Mouse (Mus musculus): Measurements from ENCODE around the gene Hdc.
"Not testable (repeated sequence)": the region's sequence is repeated elsewhere in the genome, so short reads cannot be mapped to it uniquely, and the experiment has no call there.

Hdc gene

DNA sequence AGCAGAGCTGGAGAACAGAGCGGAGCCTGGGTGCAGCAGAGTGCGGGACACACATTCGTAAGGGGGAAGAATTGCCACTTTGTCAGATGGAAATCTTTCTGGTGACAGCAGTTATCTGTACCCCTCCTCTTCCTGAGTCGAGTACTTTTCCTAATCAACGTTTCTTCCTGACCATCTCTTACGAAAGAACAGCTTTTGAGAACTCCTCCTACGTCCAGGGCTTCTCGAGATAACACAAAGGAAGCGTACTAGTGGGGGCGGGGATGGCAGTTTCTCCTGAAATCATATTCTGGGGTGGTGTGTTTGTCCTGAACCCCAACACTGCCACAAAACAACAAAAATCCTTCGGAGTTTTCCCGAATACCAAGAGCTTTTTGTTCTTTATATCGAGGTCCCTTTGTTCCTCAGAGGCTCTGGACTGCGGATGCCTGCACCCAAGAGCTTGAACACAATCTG is at the start of gene Hdc:
Gene Hdc, minus strand, starts transcription at position 51 of the 456 bp plus-strand sequence.
- DNase-seq (ENCODE audit: low spot score): no peak

DNA sequence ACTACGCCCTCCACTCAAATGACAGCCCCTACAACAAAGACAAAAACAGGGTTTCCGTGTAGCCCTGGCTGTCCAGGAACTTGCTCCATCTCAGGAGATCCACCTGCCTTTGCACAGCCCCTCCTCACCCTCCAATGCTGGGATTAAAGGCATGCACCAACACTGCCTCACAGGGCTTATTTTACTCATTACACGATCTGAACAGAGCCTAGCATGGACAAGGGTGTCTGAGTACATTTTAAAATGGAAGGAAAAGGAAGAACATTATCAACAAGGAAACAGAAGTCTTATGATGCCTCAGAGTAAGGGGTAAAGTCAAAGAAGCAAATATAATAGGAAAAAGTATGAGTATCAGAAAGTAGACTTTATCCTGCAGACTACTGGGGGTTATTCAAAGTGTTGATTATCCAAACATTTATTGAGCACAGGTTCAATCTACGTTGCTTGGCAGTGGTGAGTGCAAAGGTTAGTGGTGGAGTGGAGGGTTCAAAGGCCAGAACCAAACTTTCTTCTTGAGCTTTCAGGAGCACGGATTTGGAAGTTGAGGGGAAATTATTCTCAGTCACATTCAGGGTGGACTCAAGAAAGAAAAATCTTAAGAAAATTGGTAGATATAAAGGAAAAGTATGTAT is 49.6 kb upstream of the Hdc start:
- DNase-seq (ENCODE audit: low spot score): no peak

DNA sequence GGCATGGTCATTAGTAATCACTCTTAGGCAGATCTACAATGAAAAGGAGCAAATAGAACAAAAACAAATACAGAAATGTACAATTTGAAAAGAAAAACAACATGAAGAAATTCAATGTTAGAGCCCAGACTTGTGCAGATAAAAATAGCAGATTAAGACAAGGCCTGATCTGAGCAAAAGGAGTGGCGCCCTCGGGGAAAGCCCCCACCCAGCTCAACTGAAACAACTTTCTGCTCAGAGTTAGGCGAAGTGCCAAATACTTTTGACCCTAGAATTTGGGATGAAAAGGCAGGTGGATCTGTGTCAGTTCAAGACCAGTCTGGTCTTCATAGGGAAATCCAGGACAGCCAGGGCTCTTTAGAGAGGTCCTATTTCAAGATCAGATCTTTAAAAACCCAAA is 46.9 kb upstream of the Hdc start:
- DNase-seq (ENCODE audit: low spot score): no peak

DNA sequence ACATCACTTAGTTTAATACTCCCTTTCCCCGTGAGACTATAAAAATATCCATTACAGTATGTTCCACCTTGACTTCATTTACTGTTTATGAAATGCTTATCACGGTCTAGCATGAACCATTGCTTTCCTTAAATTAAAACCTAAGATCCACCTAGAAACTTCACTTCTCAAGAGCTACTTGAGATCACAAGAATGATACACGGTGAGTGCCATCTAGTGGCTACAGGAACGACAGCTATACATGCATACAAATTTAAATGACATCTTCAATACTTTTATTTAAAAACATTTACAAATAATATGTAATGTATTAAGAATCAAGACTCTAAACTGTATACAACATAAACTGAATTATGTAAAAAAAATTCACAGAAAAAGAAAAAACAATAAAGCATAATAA is 44.4 kb upstream of the Hdc start:
- no peak for DNase-seq (ENCODE audit: low spot score)

DNA sequence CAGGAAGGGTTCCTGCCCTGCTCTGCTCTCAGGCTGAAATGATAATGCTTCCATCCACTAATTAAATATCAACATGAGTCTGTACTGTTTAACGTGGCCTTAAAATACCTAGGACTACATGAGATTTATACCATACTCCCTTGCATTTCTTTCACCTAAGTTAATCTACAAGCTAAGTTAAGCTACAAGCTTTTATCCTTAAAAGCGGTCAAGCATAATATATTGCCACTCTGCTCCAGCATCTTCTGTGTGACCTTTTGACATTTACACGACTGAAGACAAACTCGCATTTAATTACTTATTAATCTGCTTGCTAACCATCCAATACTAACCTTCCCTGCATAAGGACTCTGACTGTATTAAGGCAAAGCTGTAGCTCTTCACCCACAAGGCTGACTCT is 33.8 kb upstream of the Hdc start:
- DNase-seq (ENCODE audit: low spot score): no peak

DNA sequence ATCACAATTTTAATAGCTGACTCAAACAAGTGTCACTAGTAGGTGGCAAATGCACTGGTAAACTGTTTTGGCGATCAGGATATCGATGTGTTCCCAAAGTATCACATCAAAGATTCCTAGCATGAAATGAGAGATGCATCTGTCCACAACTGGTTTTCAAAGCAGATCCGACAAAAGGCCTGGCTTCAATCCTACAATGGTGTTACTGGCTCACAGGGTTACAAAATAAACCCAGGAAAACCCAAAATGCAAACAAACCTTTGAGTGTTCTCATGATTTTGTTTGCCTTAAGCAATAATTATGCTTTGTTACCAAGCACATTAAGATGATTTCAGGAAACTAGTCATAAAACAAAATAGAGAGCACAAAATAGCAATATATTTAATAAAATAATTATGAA is 28.7 kb upstream of the Hdc start:
- no peak for DNase-seq (ENCODE audit: low spot score)

DNA sequence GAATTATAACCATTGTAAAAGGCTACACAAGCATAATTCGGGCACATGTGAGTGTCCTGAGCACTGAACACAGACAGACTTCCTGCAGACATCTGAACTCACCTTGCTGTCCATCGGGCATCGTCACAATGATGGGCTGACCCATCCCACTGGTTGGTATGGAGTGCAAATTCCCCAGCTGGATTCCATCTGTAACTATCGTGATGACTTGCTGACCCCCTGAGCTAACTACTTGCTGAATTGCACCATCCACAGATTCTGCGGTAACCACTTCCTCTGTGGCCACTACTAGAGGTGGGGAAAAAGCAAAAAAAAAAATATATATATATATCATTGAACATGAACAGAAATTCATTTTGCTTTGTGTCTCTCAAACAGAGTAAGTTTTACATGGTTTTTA is 27.4 kb upstream of the Hdc start:
- DNase-seq (ENCODE audit: low spot score): no peak

DNA sequence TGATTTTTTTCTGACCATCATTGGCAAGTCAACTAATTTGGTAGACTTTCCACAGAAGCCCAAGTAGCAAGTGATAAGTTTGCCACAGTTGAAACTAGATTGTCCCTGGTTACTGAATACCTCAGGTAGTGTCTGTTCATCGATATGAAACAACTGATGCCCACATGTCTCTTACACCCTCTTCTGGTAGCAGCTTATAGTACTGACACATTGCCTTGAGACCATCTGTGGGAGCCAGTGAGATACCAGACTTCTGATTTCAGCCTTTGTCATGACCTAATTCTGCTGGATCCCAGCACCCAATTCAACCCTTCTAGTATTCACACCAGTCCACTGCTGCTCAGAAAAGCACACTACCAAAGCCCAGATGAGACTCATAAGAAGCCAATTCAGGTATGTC is 25.7 kb upstream of the Hdc start:
- no peak for DNase-seq (ENCODE audit: low spot score)

DNA sequence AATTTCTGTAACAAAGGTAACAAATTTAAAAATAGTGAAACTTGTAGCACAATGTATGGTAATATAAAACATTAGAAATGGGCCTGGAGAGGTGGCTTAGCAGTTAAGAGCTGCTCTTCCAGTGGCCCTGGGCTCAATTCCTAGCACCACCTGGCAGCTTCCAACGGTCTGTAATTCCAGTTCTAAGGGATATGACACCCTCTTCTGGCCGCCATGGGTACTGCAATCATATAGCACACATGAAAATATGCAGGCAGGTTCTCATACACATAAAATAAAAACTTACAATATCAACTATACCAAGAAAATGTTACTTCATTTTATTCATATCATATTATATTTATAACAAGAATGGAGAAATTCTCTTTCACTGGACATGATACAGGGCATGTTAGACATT is 21.2 kb upstream of the Hdc start:
- no peak for DNase-seq (ENCODE audit: low spot score)

DNA sequence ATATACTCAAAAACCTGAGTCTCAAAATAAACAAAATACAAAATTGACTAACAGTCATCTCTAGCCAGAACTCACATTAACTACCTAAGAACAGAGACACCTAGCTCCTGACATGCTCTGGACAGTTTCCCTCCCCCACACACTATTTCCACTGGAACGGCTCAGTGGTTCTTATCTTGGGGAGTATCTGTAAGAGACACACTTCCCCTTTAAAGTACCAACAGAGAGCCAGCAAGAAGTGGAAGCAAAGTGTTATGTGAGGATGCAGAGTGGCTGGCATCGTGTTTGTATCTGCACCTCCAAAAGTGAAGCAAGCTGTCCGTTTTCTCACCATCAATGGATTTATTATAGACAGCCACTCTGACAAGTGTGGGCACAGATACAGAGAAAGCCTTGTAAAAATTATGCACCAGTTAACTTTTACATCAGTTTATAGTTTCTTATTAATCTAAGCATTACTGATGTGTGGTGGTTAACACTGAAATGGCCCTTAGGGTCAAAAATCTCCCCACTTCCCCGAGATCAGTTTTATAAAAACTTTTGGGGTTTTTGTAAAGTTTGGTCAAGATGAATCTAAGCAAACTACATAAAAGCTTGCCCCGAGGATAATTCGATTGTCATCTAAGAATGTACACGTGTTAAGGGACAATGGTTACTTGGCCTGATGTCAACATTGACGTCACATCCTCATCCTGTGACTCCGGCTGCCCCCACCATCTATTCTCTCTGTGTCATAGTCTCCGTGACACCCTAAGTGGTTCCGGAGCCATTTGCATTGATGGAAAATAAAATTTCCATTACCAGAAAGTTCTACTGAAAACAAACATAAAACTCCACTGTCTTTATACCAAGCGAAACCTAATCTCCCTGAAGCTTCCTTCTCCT is 17.1 kb upstream of the Hdc start:
- DNase-seq (ENCODE audit: low spot score): no peak

DNA sequence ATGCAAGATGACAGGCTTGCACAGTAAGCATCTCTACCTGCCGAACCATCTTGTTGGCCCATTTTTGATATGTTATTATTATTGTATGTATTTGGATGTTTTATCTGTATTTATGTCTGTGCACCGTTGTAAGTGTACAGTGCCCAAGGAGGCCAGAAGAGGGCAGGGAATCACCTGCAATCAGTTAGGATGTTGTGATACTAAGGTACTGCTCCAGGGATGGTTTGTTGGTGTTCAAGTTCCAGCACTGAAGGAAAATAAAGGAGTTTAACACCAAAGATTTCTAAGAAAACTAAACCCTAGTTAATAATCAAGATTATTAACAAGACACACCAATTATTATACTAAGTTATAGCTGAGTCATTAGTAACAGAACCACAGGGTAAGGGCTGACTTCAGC is 14.1 kb upstream of the Hdc start:
- DNase-seq (ENCODE audit: low spot score): no peak

DNA sequence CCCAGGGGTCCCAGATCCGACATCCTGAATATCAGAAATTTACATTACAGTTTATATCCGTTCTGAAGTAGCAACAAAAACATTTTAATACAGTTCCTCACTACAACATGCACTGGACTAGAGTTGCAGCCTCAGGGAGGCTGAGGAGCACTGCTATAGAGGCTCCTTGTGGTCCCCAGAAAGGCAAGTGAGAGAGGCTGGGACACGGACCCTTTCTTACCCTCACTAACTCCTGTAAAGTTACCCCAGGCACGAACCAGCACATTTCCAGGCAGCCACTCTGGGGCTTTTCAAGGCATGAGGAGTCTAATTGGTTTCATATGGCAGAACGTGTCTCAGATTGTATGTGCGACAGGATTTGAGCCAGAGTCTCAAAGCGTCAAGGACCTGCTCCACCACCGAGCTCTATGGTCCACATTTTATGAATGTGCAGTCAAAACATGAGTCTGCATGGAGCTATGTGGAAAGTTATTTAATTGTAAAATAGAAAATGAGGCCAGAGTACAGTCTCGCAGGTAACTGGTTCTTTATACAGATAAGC is 9.4 kb upstream of the Hdc start:
- DNase-seq (ENCODE audit: low spot score): no peak

DNA sequence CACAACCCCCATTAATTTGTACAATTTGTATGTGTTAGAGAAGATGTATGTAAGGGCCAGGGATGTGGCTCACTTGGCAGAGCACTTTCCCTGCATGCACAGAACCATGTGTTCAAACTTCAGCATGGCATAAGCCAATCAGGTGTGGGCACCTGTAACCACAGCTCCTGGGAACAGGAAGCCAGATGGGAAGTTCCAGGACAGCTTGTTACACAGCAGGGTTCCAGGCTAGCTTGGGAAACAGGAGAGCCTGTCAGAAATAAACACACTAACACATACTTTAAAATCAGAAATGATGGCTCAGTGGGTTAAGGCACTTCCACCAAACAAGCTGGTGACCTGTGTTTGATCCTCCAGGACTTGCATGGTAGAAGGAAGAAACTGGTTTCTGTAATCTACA is 4.0 kb upstream of the Hdc start:
- DNase-seq (ENCODE audit: low spot score): no peak

DNA sequence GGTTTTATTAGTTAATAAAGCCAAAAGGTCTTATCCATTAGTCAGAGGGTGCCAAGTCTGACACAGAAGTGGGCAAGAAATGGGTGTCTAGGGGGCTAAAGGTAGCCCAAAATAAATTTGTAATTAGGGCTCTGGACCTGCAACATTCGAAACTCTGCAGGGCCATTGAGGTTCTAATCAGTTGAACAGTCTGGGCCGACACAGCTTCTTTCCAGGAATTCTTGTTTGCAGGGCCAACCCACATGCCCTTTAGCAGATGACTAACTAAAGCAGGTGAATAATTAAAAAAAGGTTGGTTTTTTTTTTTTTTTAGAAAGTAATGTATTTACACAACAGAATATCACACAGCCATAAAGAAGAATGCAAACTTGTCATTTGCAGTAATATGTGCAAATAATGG is 3.4 kb upstream of the Hdc start:
- DNase-seq (ENCODE audit: low spot score): no peak

DNA sequence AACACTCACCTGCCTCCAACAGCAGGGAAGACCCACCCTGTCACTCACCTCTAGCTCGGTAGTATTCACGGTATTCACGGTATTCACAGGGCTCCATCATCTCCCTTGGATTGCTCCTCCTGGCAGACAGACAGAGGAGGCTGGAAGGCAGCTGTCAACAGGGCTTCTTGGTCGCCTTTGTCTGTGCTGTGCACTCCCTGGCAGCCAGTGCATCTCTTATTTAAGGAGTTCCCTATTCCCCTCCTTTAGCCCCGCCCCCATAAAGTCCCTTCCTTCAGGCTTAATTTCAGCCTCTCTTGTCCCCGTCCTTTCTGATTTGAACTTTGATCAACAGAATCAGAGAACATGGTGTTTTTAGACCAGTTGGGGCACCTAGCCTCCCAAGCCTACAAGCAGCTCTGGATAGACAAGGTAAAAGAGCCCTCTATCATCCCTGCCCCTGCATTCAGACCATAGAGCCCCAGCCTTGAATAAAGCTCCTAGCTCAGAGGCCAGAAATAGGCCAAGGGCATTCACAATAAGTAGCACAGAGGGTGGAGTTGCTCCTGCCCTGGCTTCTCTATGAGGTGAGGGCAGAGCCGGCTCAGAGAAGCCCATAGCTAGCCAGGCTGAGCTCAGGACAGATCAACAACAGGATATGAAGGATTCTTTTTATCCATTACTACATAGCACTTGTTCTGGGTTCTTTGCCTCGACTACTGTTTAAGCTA is 474 bp downstream of the Hdc start:
- DNase-seq (ENCODE audit: low spot score): no peak

DNA sequence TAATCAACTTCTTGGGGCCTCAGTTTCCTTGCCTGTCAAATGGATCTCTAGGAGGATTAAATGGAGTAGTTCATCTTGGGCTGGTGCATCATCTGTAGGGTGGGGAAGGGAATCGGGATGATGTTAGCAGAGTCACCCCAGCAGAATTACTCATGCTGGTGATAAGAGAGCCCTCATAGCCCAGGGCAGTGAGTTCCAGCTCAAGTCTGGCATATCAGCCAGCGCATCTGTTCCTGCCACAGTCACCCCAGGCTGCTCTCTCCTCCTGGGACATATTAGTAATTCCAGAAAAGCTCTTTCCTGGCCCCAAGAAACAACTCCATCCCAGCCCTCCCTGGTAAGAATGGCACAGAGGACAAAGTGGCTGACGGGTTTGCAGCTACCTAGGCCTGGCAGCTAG is 3.7 kb downstream of the Hdc start:
- no peak for DNase-seq (ENCODE audit: low spot score)

DNA sequence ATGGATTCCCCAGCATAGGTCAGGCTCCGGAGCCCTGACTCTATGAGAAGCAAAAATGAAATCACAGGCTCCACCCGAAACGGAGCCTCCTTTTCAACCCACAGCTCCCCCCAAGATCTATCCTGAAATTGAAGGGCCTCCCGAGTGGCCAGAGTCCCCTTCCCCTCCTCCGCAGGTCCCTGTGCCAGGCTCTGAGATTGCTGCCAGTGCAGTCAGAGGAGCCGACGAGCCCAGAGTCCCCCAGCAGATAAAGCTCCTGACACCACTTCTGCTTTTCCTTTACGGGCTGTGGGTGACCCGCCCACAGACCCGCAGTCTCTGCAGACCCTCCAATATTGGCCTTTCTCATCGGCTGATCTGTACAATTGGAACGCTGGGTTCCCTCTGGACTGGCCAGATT is 9.5 kb downstream of the Hdc start:
- not testable (repeated sequence) for DNase-seq (ENCODE audit: low spot score)

DNA sequence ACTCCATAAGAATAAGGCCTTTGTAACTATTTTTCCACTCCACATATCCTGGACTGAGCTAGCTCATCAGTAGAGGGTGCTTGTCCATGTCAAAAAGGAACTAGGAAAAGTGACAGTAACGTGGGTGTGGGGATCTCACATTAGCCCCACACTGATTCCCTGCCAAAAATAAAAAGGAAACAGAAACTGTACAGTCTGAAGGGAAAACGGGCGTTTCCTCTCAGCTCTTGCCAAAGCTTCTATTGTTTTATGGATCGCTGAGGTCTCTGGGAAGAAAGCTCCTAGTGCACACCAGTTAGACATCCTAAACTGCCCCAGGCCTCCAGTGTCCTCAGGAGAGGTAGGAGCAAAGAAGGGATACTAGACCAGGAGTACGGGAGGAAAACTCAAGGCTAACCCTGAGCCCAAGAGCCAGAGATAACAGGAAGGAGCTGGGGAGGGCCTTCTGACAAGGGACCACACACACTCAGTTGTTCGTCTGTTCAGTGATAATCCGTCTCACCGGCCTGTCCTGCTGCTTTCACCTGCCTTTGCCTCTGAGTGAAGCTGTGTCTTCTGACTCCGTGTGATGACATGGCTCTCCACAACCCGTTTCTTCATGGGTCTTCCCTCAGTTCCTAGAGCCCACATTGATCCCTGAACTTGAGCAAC is 11.4 kb downstream of the Hdc start:
- no peak for DNase-seq (ENCODE audit: low spot score)

DNA sequence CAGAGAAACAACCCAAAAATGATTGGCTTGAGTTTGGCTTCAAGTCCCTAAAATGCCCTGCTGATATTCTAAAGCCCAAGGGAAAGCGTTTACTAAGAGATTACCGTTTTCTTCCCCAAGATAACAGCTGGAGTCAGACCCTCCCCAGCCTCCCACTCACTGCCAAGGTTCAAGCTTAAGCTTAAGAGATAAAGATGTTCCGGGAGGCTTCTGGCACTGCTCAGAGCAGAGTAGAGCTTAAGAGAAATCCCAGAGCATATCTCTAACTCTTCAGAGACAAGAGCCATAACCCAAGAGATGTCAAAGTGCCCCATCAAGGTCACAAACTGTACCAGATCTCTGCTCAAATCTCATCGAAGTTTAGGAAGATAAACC is 12.4 kb downstream of the Hdc start:
- no peak for DNase-seq (ENCODE audit: low spot score)

DNA sequence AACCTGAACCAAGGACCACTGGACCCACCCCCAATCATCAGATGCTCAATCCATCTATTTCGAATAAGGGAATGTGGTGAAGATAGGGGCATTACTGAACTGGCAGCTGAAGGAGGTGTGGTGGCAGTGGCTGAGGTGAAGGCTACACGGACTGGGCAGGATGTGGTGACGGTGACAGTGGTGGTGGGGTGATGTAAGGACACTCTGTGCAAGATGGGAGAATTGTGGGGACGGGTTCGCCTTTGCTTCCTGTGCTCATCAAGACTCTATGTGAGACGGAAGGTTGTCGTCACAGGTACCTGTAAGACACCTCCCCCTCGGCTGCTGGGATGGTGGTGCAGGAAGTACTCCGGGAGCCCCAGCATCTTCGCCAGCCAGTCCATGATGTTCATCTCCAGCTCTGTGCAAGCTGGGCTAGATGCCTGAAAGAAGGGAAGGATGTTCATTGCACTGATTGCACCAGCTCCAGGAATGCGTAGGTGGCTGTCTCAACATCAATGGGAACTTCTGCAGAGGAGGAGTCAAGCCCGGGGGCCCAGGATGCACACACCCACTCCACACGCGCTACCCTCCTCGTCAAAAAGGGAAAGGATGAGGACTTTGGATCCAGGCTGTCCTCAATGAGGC is 12.9 kb downstream of the Hdc start:
- DNase-seq (ENCODE audit: low spot score): no peak

DNA sequence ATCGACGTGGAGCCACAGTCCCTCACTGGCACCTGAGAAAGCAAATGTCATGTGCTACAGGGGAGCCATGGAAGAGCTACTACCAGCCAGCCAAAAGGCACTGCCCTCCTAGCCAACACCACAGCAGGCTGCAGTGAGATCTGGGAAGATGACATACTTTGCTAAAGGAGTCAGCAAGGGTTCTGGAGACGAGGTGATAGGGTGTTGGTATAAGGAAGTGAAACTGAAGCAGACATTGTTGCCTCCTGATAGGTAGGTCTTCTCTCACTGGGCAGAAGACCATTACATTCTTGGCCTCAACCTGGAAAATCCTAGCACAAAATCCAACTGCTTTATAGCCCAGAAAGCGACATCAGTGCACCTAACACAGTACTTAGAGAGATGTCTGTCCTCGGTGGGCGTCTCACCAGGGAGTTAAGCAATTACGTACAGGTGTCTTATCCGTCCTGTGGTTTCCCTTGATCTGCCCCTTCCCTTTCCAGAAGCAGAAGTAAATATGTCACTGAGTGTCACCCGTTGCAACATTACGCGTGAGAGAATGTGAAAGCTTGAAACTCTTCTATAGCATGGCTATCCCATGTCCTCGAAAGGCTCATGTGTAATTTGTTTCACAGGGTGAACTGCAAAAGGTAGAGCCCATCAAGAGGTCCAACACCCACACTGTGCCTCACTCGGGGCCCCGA is 17.0 kb downstream of the Hdc start:
- no peak for DNase-seq (ENCODE audit: low spot score)

Measured in spleen, adult 12 weeks (tissue).